Mouse (Mus musculus): ENCODE data around the gene Hist1h4k.

The Hist1h4k gene

GRCm38 (mm10) chr13:21718381-21719080 is 31.8 kb downstream of the Hist1h4k start:
- no peak for DNase-seq

GRCm38 (mm10) chr13:21717397-21718357 is 32.6 kb downstream of the Hist1h4k start, which contains the start of gene Hist1h3h:
Gene Hist1h3h, plus strand, starts transcription at chr13:21717659.
- peak; percentile 90 for DNase-seq

- peak; percentile 51 for DNase-seq
Measured at GRCm38 (mm10) chr13:21716540-21717391, 33.5 kb downstream of the Hist1h4k start.

- DNase-seq: peak; percentile 94
Measured at GRCm38 (mm10) chr13:21715864-21716539, 34.3 kb downstream of the Hist1h4k start, which contains the start of the genes Hist1h2bl and Hist1h2ai. Gene Hist1h2bl, minus strand, starts transcription at chr13:21716143. Gene Hist1h2ai, plus strand, starts transcription at chr13:21716422.

GRCm38 (mm10) chr13:21715131-21715863 is 35.0 kb downstream of the Hist1h4k start:
- no peak for DNase-seq

GRCm38 (mm10) chr13:21714725-21715124 is 35.6 kb downstream of the Hist1h4k start:
- DNase-seq: peak; percentile 84

- DNase-seq: no peak
Measured at GRCm38 (mm10) chr13:21711698-21712097, 38.6 kb downstream of the Hist1h4k start.

GRCm38 (mm10) chr13:21710821-21711525 is 39.3 kb downstream of the Hist1h4k start:
- DNase-seq: peak; percentile 87

- DNase-seq: peak; percentile 95
Measured at GRCm38 (mm10) chr13:21710031-21710711, 40.1 kb downstream of the Hist1h4k start.

- DNase-seq: no peak
Measured at GRCm38 (mm10) chr13:21706669-21707068, 43.6 kb downstream of the Hist1h4k start.

Data from lung, postnatal 36 days (tissue).